Mouse (Mus musculus): Measurements from ENCODE around the gene AI854703. TPM values are rescaled to one million over a fixed set of nuclear protein-coding genes. Genes with fewer than 3 reads are reported as not detected.

AI854703 gene
- polyA plus RNA-seq, 1 experiment from 2014 or later: 1.1 TPM

DNA sequence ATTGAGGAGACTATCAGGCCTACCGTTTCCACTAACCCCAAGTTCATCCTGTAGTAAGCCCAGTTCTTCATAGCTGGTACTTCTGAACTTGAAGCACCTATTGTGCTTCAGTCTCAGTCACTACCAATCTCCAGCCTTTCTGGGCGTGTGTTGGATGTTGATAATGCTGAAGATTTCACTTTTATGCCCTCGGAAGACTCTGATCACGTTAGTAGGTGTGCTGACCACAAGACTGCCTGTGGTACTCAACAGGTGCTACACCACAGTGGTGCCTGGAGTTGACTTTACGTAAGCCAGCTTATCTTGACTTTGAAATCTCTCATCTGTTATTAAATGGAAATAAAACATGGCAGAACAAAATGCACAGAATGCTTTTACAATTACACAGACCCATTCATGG is 53.9 kb downstream of the AI854703 start:
- H3K4me3 ChIP-seq (ENCODE audit: low read depth, low read length): no peak overlapping the region
- 0 out of 2 replicates have a peak, but pooled peaks cover 2% of the 10 kb centered on the region for H3K4me1 ChIP-seq (ENCODE audit: control insufficient read depth, insufficient read depth, low read length)
- ATAC-seq (ENCODE audit: insufficient number of reproducible peaks, insufficient read depth, low FRiP score, low read depth): no peak
- H3K9me3 ChIP-seq (ENCODE audit: control insufficient read depth, low read depth, low read length): no peaks in the 10 kb centered on the region
- no peaks in the 10 kb centered on the region for H3K27me3 ChIP-seq (ENCODE audit: control insufficient read depth, insufficient read depth, low read length)
- 75% methylated on average over 5 of the region's 5 CpGs for WGBS
- H3K9ac ChIP-seq (replicated peaks; ENCODE audit: low read depth, low read length): no peak overlapping the region
- no peak overlapping the region for H3K4me2 ChIP-seq (replicated peaks; ENCODE audit: low read depth, low read length)
- H3K36me3 ChIP-seq (ENCODE audit: control insufficient read depth, insufficient read depth, low read length): no peaks in the 10 kb centered on the region
- H3K27ac ChIP-seq (ENCODE audit: low read length): no peak overlapping the region

DNA sequence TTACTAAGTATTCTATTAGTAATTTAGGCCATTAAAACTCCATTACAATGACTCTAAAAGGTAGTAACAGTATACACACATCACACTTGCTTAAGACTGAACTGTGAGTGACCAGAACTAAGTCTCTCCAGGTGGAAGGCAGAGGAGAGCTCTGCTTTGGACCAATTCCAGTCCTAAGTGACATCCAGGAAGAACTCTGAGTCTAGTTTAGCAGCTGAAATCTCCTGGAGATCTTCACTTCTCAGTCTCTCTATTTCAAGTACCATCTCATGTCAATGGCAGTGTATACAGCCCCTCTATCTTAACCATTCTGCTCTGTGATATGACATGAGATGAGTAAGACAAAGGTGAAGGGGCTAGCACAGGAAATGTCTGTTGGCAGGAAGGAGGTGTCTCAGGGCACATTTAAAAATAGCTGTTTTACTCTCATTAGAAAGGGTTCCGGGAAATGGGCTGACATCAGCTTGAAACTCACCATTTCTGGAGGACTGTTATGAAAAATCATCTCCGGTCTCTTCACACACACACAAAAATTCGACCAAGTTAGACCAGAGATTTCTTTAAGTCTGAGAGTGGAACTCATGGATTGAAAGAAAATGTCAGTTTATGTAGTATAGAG is 55.0 kb downstream of the AI854703 start:
- no peak overlapping the region for H3K4me3 ChIP-seq (ENCODE audit: low read depth, low read length)
- H3K4me2 ChIP-seq (replicated peaks; ENCODE audit: low read depth, low read length): no peak overlapping the region
- WGBS: 67% methylated on average over 3 of the region's 3 CpGs
- H3K27ac ChIP-seq (ENCODE audit: low read length): no peak overlapping the region
- no peaks in the 10 kb centered on the region for H3K9me3 ChIP-seq (ENCODE audit: control insufficient read depth, low read depth, low read length)
- H3K27me3 ChIP-seq (ENCODE audit: control insufficient read depth, insufficient read depth, low read length): no peaks in the 10 kb centered on the region
- H3K9ac ChIP-seq (replicated peaks; ENCODE audit: low read depth, low read length): no peak overlapping the region
- no peaks in the 10 kb centered on the region for H3K4me1 ChIP-seq (ENCODE audit: control insufficient read depth, insufficient read depth, low read length)
- no peak for ATAC-seq (ENCODE audit: insufficient number of reproducible peaks, insufficient read depth, low FRiP score, low read depth)
- no peaks in the 10 kb centered on the region for H3K36me3 ChIP-seq (ENCODE audit: control insufficient read depth, insufficient read depth, low read length)

DNA sequence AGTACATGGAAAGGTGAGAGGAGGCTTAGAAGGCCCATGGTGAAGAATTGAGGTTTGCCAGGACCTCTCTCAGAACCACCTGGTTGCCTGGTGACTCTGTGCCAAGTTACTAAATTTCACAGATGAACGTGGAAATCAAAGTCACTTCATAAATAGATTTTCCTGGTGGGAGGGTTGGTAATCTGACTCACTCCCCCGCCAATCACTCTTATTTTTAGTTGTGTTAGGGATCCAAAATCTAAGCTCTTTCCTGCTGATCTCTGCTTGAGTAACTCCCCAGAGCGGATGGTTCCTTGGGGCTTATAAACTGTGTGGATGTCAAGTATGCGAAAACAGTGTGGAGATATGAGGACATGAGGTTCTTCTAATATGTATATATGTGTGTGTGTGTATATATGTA is 55.7 kb downstream of the AI854703 start:
- Histone ChIP-seq H3K4me1 (ENCODE audit: control insufficient read depth, insufficient read depth, low read length) (no peaks in the 10 kb centered on the region), H3K9me3 (ENCODE audit: control insufficient read depth, low read depth, low read length) (no peaks in the 10 kb centered on the region), H3K27me3 (ENCODE audit: control insufficient read depth, insufficient read depth, low read length) (no peaks in the 10 kb centered on the region), H3K27ac (ENCODE audit: low read length) (no peak overlapping the region), H3K4me2 (replicated peaks; ENCODE audit: low read depth, low read length) (no peak overlapping the region), H3K36me3 (ENCODE audit: control insufficient read depth, insufficient read depth, low read length) (no peaks in the 10 kb centered on the region), H3K9ac (replicated peaks; ENCODE audit: low read depth, low read length) (no peak overlapping the region), H3K4me3 (ENCODE audit: low read depth, low read length) (no peak overlapping the region)
- 73% methylated on average over 4 of the region's 4 CpGs for WGBS
- ATAC-seq (ENCODE audit: insufficient number of reproducible peaks, insufficient read depth, low FRiP score, low read depth): no peak

Other genes with a start within 250 kb of the AI854703 start
- 20.1 and 21.7 TPM in 2 replicates for gene Krba1, start 231.2 kb upstream of the AI854703 start, polyA plus RNA-seq (2014; fragmentation: Nextera tagmentation; extraction: Ambion mirVana)
- gene Zfp467, start 180.9 kb upstream of the AI854703 start, polyA plus RNA-seq (2014; fragmentation: Nextera tagmentation; extraction: Ambion mirVana): 27.1 and 30.8 TPM in 2 replicates
- gene Sspo, start 178.5 kb upstream of the AI854703 start, polyA plus RNA-seq (2014; fragmentation: Nextera tagmentation; extraction: Ambion mirVana): 0.20 and 0.41 TPM in 2 replicates
- 25.7 and 27.5 TPM in 2 replicates for gene Atp6v0e2, start 89.1 kb upstream of the AI854703 start, polyA plus RNA-seq (2014; fragmentation: Nextera tagmentation; extraction: Ambion mirVana)
- gene Lrrc61, start 72.0 kb upstream of the AI854703 start, polyA plus RNA-seq (2014; fragmentation: Nextera tagmentation; extraction: Ambion mirVana): 4.6 and 7.7 TPM in 2 replicates
- 88.6 and 91.1 TPM in 2 replicates for gene Rarres2, start 54.0 kb upstream of the AI854703 start, polyA plus RNA-seq (2014; fragmentation: Nextera tagmentation; extraction: Ambion mirVana)
- gene Gm45021, start 37.2 kb upstream of the AI854703 start, polyA plus RNA-seq (2014; fragmentation: Nextera tagmentation; extraction: Ambion mirVana): not detected in 2 replicates
- gene Repin1, start 32.9 kb upstream of the AI854703 start, polyA plus RNA-seq (2014; fragmentation: Nextera tagmentation; extraction: Ambion mirVana): 27.1 and 27.5 TPM in 2 replicates
- not detected in 2 replicates for gene Gm44965, start 32.8 kb upstream of the AI854703 start, polyA plus RNA-seq (2014; fragmentation: Nextera tagmentation; extraction: Ambion mirVana)
- 6.9 and 7.0 TPM in 2 replicates for gene Zfp775, start 24.7 kb upstream of the AI854703 start, polyA plus RNA-seq (2014; fragmentation: Nextera tagmentation; extraction: Ambion mirVana)
- 0.43 and 0.56 TPM in 2 replicates for gene Gimap8, start 20.5 kb downstream of the AI854703 start, polyA plus RNA-seq (2014; fragmentation: Nextera tagmentation; extraction: Ambion mirVana)
- 6.7 and 8.6 TPM in 2 replicates for gene Gimap9, start 49.4 kb downstream of the AI854703 start, polyA plus RNA-seq (2014; fragmentation: Nextera tagmentation; extraction: Ambion mirVana)
- gene Gimap4, start 57.8 kb downstream of the AI854703 start, polyA plus RNA-seq (2014; fragmentation: Nextera tagmentation; extraction: Ambion mirVana): 17.4 and 17.5 TPM in 2 replicates
- gene Gimap6, start 81.5 kb downstream of the AI854703 start, polyA plus RNA-seq (2014; fragmentation: Nextera tagmentation; extraction: Ambion mirVana): 20.4 and 21.6 TPM in 2 replicates
- gene Gm28053, start 91.8 kb downstream of the AI854703 start, polyA plus RNA-seq (2014; fragmentation: Nextera tagmentation; extraction: Ambion mirVana): 1.9 and 3.8 TPM in 2 replicates
- not detected in 2 replicates for gene Gimap7, start 91.9 kb downstream of the AI854703 start, polyA plus RNA-seq (2014; fragmentation: Nextera tagmentation; extraction: Ambion mirVana)
- 14.4 and 16.2 TPM in 2 replicates for gene Gimap1, start 112.3 kb downstream of the AI854703 start, polyA plus RNA-seq (2014; fragmentation: Nextera tagmentation; extraction: Ambion mirVana)
- 5.5 and 8.2 TPM in 2 replicates for gene Gimap5, start 119.4 kb downstream of the AI854703 start, polyA plus RNA-seq (2014; fragmentation: Nextera tagmentation; extraction: Ambion mirVana)
- gene Gimap3, start 144.1 kb downstream of the AI854703 start, polyA plus RNA-seq (2014; fragmentation: Nextera tagmentation; extraction: Ambion mirVana): not detected in 2 replicates
- 179 and 184 TPM in 2 replicates for gene Tmem176a, start 214.2 kb downstream of the AI854703 start, polyA plus RNA-seq (2014; fragmentation: Nextera tagmentation; extraction: Ambion mirVana)
- 324 and 329 TPM in 2 replicates for gene Tmem176b, start 214.7 kb downstream of the AI854703 start, polyA plus RNA-seq (2014; fragmentation: Nextera tagmentation; extraction: Ambion mirVana)
- 0.18 TPM in 1 of 2 replicates, not detected in the other for gene Aoc1, start 246.1 kb downstream of the AI854703 start, polyA plus RNA-seq (2014; fragmentation: Nextera tagmentation; extraction: Ambion mirVana)

Data from stomach, embryonic 14.5 days (tissue).